Mouse (Mus musculus) lung, embryonic 16.5 days (tissue): ENCODE data around the gene Sdc3. TPM values are rescaled to one million over a fixed set of nuclear protein-coding genes. Genes with fewer than 3 reads are reported as not detected.

ENCODE experiments used
- ATAC-seq: fragments of 200-750 bp; cut with Nextera tagmentation; 2 replicates; pipeline ENCODE4 v1.8.0; 2017; ENCODE audit warnings: low read depth, mild to moderate bottlenecking, moderate library complexity
- H3K27ac ChIP-seq: fragments of 300-500 bp; sonication (generic); 2 replicates; pipeline ENCODE4 v1.5.1; 2014; ENCODE audit warnings: mild to moderate bottlenecking, control low read depth, low read length
- H3K27me3 ChIP-seq: fragments of 300-500 bp; sonication (generic); 2 replicates; pipeline ENCODE4 v1.6.1; 2014; ENCODE audit warnings: low read depth, low read length, mixed read lengths; ENCODE audit not compliant: control insufficient read depth, insufficient read depth
- H3K36me3 ChIP-seq: fragments of 300-500 bp; sonication (generic); 2 replicates; pipeline ENCODE4 v1.6.1; 2014; ENCODE audit warnings: low read length; ENCODE audit not compliant: control insufficient read depth, insufficient read depth
- H3K4me1 ChIP-seq: fragments of 300-500 bp; sonication (generic); replicated peaks from 2 replicates; pipeline ENCODE4 v1.6.1; 2014; ENCODE audit warnings: low read length, mixed read lengths; ENCODE audit not compliant: control insufficient read depth, insufficient read depth
- H3K4me2 ChIP-seq: fragments of 300-500 bp; sonication (generic); 2 replicates; pipeline ENCODE4 v1.6.1; 2014; ENCODE audit warnings: low read depth, low read length, control low read depth
- H3K4me3 ChIP-seq: fragments of 300-500 bp; sonication (generic); 2 replicates; pipeline ENCODE4 v1.5.1; 2014; ENCODE audit warnings: mild to moderate bottlenecking, low read length, control low read depth
- H3K9ac ChIP-seq: fragments of 300-500 bp; sonication (generic); 2 replicates; pipeline ENCODE4 v1.6.1; 2014; ENCODE audit warnings: low read length, control low read depth
- H3K9me3 ChIP-seq: fragments of 300-500 bp; sonication (generic); 2 replicates; pipeline ENCODE4 v1.6.1; 2016; ENCODE audit warnings: low read length; ENCODE audit not compliant: control insufficient read depth
- WGBS: fragments of 180-500 bp; shearing (Covaris S2); extraction: QIAGEN DNeasy Blood & Tissue Kit; methylation state at CpG from one replicate; pipeline ENCODE4 v1.1.7; 2014; 5-methylcytosine and 5-hydroxymethylcytosine counted together
- polyA plus RNA-seq: library from polyadenylated mRNA; unstranded; fragments of >200 nt; fragmentation: Nextera tagmentation; extraction: Ambion mirVana; gene quantifications from 2 replicates; pipeline ENCODE4 v1.2.1, GENCODE M21; 2015

The Sdc3 gene
- polyA plus RNA-seq, 1 experiment from 2014 or later = 20.1 TPM

GRCm38 (mm10) chr4:130873440-130873839, 81.1 kb downstream of the Sdc3 start:
- no peaks in the 10 kb centered on the region for H3K36me3 ChIP-seq
- ATAC-seq = no peak
- H3K4me1 ChIP-seq = peaks cover 10% of the 10 kb centered on the region
- H3K9ac ChIP-seq = no peak overlapping the region
- no peak overlapping the region for H3K4me3 ChIP-seq
- WGBS = 76% methylated on average over 5 of the region's 5 CpGs
- H3K27ac ChIP-seq = no peak overlapping the region
- H3K27me3 ChIP-seq = peaks cover 3% of the 10 kb centered on the region; the same call in 1 of the 2 replicates
- no peak overlapping the region for H3K4me2 ChIP-seq
- no peaks in the 10 kb centered on the region for H3K9me3 ChIP-seq

GRCm38 (mm10) chr4:130874601-130875000, 82.3 kb downstream of the Sdc3 start:
- Histone ChIP-seq H3K4me1 (peaks cover 10% of the 10 kb centered on the region), H3K9me3 (no peaks in the 10 kb centered on the region), H3K36me3 (no peaks in the 10 kb centered on the region), H3K27me3 (peaks cover 3% of the 10 kb centered on the region; the same call in 1 of the 2 replicates), H3K27ac (no peak overlapping the region), H3K4me2 (no peak overlapping the region), H3K4me3 (no peak overlapping the region), H3K9ac (no peak overlapping the region)
- 18% methylated on average over 10 of the region's 10 CpGs for WGBS
- peak; percentile 90 for ATAC-seq

Other genes with a start within 250 kb of the Sdc3 start
- 0.18 TPM in 1 of 2 replicates, not detected in the other for gene Nkain1, start 218.4 kb upstream of the Sdc3 start, polyA plus RNA-seq
- 80.3 and 84.2 TPM in 2 replicates for gene Pum1, start 129.2 kb upstream of the Sdc3 start, polyA plus RNA-seq
- 42.1 and 43.3 TPM in 2 replicates for gene Laptm5, start 120.6 kb downstream of the Sdc3 start, polyA plus RNA-seq
- 0.92 and 1.3 TPM in 2 replicates for gene Matn1, start 151.8 kb downstream of the Sdc3 start, polyA plus RNA-seq